19 mouse cellular contexts compared by ENCODE assay signal in genomic region chr16:49378917-49379473, GRCm38 (mm10).
A peak's percentile ranks its signal among the peaks of the same experiment; 100 is the strongest.
DNase-seq lines count a peak whose midpoint lies in the region; ATAC-seq and TF ChIP-seq lines count a peak whose summit lies in the region.
"Had no signal": no experiment of that assay in that cellular context is flagged by ENCODE, and none has a peak within 500 bp of the region (broad histone marks: within the 10 kb centered on the region; RNA-seq: fewer than 3 reads in every experiment).

No protein-coding gene starts in this region.

- H3K27me3 ChIP-seq in forebrain, embryonic 11.5 days (ENCODE audit: control insufficient read depth, insufficient read depth, low read length) = no peaks in the 10 kb centered on the region
- H3K27me3 ChIP-seq in forebrain, embryonic 10.5 days (ENCODE audit: poor library complexity, severe bottlenecking) = no peaks in the 10 kb centered on the region
- no peaks in the 10 kb centered on the region for H3K27me3 ChIP-seq in midbrain, embryonic 14.5 days (ENCODE audit: control insufficient read depth, insufficient read depth, low read length)
- H3K27me3 ChIP-seq in midbrain, postnatal 0 days (ENCODE audit: insufficient read depth, low read length) = no peaks in the 10 kb centered on the region
- H3K27me3 ChIP-seq in forebrain, postnatal 0 days (ENCODE audit: insufficient read depth, low read length) = no peaks in the 10 kb centered on the region
- H3K27me3 ChIP-seq: hindbrain, embryonic 13.5 days had no signal

- no peaks in the 10 kb centered on the region for H3K36me3 ChIP-seq in forebrain, embryonic 11.5 days (ENCODE audit: control insufficient read depth, insufficient read depth, low read length)
- H3K36me3 ChIP-seq in forebrain, embryonic 10.5 days (replicated peaks) = no peaks in the 10 kb centered on the region
- no peaks in the 10 kb centered on the region for H3K36me3 ChIP-seq in midbrain, embryonic 14.5 days (ENCODE audit: control insufficient read depth, insufficient read depth, low read length)
- no peaks in the 10 kb centered on the region for H3K36me3 ChIP-seq in midbrain, postnatal 0 days (ENCODE audit: insufficient read depth, low read length)
- H3K36me3 ChIP-seq in forebrain, postnatal 0 days (ENCODE audit: insufficient read depth) = no peaks in the 10 kb centered on the region
- H3K36me3 ChIP-seq: embryonic facial prominence, embryonic 10.5 days; G1E; hindbrain, embryonic 13.5 days had no signal

- H3K9me3 ChIP-seq in forebrain, embryonic 11.5 days (ENCODE audit: control insufficient read depth, low read length) = no peaks in the 10 kb centered on the region
- H3K9me3 ChIP-seq in forebrain, embryonic 10.5 days = no peaks in the 10 kb centered on the region
- no peaks in the 10 kb centered on the region for H3K9me3 ChIP-seq in midbrain, embryonic 14.5 days (ENCODE audit: control insufficient read depth, low read length)
- no peaks in the 10 kb centered on the region for H3K9me3 ChIP-seq in midbrain, postnatal 0 days (ENCODE audit: low read length)
- no peaks in the 10 kb centered on the region for H3K9me3 ChIP-seq in forebrain, postnatal 0 days (ENCODE audit: low read length)
- H3K9me3 ChIP-seq: embryonic facial prominence, embryonic 10.5 days; G1E; hindbrain, embryonic 13.5 days had no signal

- 0 out of 2 replicates have a peak, but pooled peaks have one; percentile 36 for ATAC-seq in forebrain, embryonic 11.5 days (replicated peaks; ENCODE audit: low FRiP score)
- no peak; the same call in 1 of the 2 replicates for ATAC-seq in midbrain, embryonic 14.5 days (ENCODE audit: low FRiP score, low TSS enrichment)
- ATAC-seq in midbrain, postnatal 0 days (ENCODE audit: low FRiP score) = no peak
- peak; percentile 60 for ATAC-seq in forebrain, postnatal 0 days
- ATAC-seq: CD4-positive, CD25-positive, alpha-beta regulatory T cell, adult 4 months; hindbrain, postnatal 0 days had no signal

- no peak overlapping the region for H3K27ac ChIP-seq in forebrain, embryonic 11.5 days (ENCODE audit: low read depth, low read length)
- H3K27ac ChIP-seq in forebrain, embryonic 10.5 days = no peak overlapping the region
- H3K27ac ChIP-seq in midbrain, embryonic 14.5 days (replicated peaks; ENCODE audit: low read depth, low read length) = no peak overlapping the region
- H3K27ac ChIP-seq in midbrain, postnatal 0 days (ENCODE audit: low read depth, low read length) = no peak overlapping the region
- H3K27ac ChIP-seq in forebrain, postnatal 0 days (ENCODE audit: low read depth, low read length) = no peak overlapping the region
- H3K27ac ChIP-seq: embryonic facial prominence, embryonic 10.5 days; hindbrain, embryonic 13.5 days; hindbrain, postnatal 0 days had no signal

- DNase-seq in forebrain, embryonic 11.5 days (ENCODE audit: low spot score) = no peak
- no peak for DNase-seq in forebrain, embryonic 10.5 days (ENCODE audit: extremely low spot score, low spot score)
- DNase-seq in midbrain, embryonic 14.5 days = peak; percentile 18
- DNase-seq in midbrain, postnatal 0 days (ENCODE audit: low spot score) = no peak
- peak; percentile 26 for DNase-seq in brain, embryonic 18.5 days (ENCODE audit: low read depth, low spot score)
- DNase-seq in forebrain, postnatal 0 days = peak; percentile 38
- no peak for DNase-seq in heart, postnatal 36 days
- DNase-seq: adrenal gland, adult 8-10 months; B cell, adult 2 months; cerebellum, adult 2 months; cerebellum, postnatal 10 days; gastrocnemius, postnatal 36 days; heart, adult 11 months; heart, postnatal 10 days had no signal

- no peak overlapping the region for H3K4me3 ChIP-seq in forebrain, embryonic 11.5 days (ENCODE audit: low read depth, low read length)
- no peak overlapping the region for H3K4me3 ChIP-seq in forebrain, embryonic 10.5 days
- H3K4me3 ChIP-seq in midbrain, embryonic 14.5 days (replicated peaks; ENCODE audit: low read depth, low read length) = no peak overlapping the region
- H3K4me3 ChIP-seq in midbrain, postnatal 0 days (ENCODE audit: low read depth, low read length) = no peak overlapping the region
- no peak overlapping the region for H3K4me3 ChIP-seq in forebrain, postnatal 0 days (ENCODE audit: low read depth, low read length)
- H3K4me3 ChIP-seq: embryonic facial prominence, embryonic 10.5 days; hindbrain, embryonic 13.5 days had no signal

- no peak overlapping the region for H3K9ac ChIP-seq in forebrain, embryonic 11.5 days (ENCODE audit: low read length)
- H3K9ac ChIP-seq in midbrain, embryonic 14.5 days (replicated peaks; ENCODE audit: low read length) = no peak overlapping the region
- H3K9ac ChIP-seq in midbrain, postnatal 0 days (replicated peaks; ENCODE audit: low read length, poor library complexity, severe bottlenecking) = no peak overlapping the region
- H3K9ac ChIP-seq in forebrain, postnatal 0 days = no peak overlapping the region
- H3K9ac ChIP-seq: hindbrain, embryonic 13.5 days had no signal

- no peak overlapping the region for H3K4me2 ChIP-seq in forebrain, embryonic 11.5 days (ENCODE audit: low read depth, low read length, severe bottlenecking)
- no peak overlapping the region for H3K4me2 ChIP-seq in midbrain, embryonic 14.5 days (ENCODE audit: low read length)
- no peak overlapping the region for H3K4me2 ChIP-seq in midbrain, postnatal 0 days (ENCODE audit: low read depth, low read length, poor library complexity, severe bottlenecking)
- H3K4me2 ChIP-seq in forebrain, postnatal 0 days (ENCODE audit: low read depth) = no peak overlapping the region
- H3K4me2 ChIP-seq: hindbrain, embryonic 13.5 days had no signal

- no peaks in the 10 kb centered on the region for H3K4me1 ChIP-seq in forebrain, embryonic 11.5 days (replicated peaks; ENCODE audit: control insufficient read depth, insufficient read depth, low read length)
- 0 out of 2 replicates have a peak, but pooled peaks cover 6% of the 10 kb centered on the region for H3K4me1 ChIP-seq in forebrain, embryonic 10.5 days
- H3K4me1 ChIP-seq in midbrain, embryonic 14.5 days (ENCODE audit: control insufficient read depth, insufficient read depth, low read length) = 0 out of 2 replicates have a peak, but pooled peaks cover 2% of the 10 kb centered on the region
- H3K4me1 ChIP-seq in midbrain, postnatal 0 days (ENCODE audit: insufficient read depth, low read length) = no peaks in the 10 kb centered on the region
- no peaks in the 10 kb centered on the region; the same call in 1 of the 2 replicates for H3K4me1 ChIP-seq in forebrain, postnatal 0 days (ENCODE audit: insufficient read depth)
- H3K4me1 ChIP-seq: embryonic facial prominence, embryonic 10.5 days; hindbrain, embryonic 13.5 days had no signal

- TF ChIP-seq CTCF in midbrain, postnatal 0 days (IDR thresholded peaks at IDR 0.05) = no peak
- TF ChIP-seq CTCF in forebrain, postnatal 0 days (IDR thresholded peaks at IDR 0.05; ENCODE audit: low read depth) = no peak

- intact Hi-C loops in heart, postnatal 36 days (cut with DNase I) = no loop called here

Comparison
In these comparisons a context has a peak if more than half of its experiments do, and no peak if none do; other contexts are left out.
1. DNase-seq: peak in midbrain, embryonic 14.5 days (single experiment), brain, embryonic 18.5 days (single experiment) and forebrain, postnatal 0 days (single experiment); none in forebrain, embryonic 11.5 days (single experiment), forebrain, embryonic 10.5 days (single experiment), midbrain, postnatal 0 days (single experiment) and heart, postnatal 36 days (0 of 2).
2. ATAC-seq: peak in forebrain, embryonic 11.5 days (single experiment) and forebrain, postnatal 0 days (single experiment); none in midbrain, embryonic 14.5 days (single experiment) and midbrain, postnatal 0 days (single experiment).